Mouse (Mus musculus) neural tube, embryonic 11.5 days (tissue): ENCODE measurements at regions not wholly inside any gene's neighbourhood (a gene's known extent, or its start where the extent isn't known, plus 50 kb on each side); places are given as distances from the start of the nearest gene placed in this dataset.

ENCODE experiments used
- ATAC-seq: fragments of 200-750 bp; cut with Nextera tagmentation; 2 replicates; pipeline ENCODE4 v1.8.0; 2017; ENCODE audit warnings: moderate number of reproducible peaks, mild to moderate bottlenecking, moderate TSS enrichment, moderate library complexity; ENCODE audit not compliant: insufficient read depth, low FRiP score, low TSS enrichment
- DNase-seq: peaks from one replicate; pipeline ENCODE4 v3.0.0-alpha.2; 2015; ENCODE audit warnings: low spot score
- H3K27ac ChIP-seq: fragments of 300-500 bp; sonication (generic); 2 replicates; pipeline ENCODE4 v1.5.1; 2014; ENCODE audit warnings: low read depth, mild to moderate bottlenecking, low read length
- H3K27me3 ChIP-seq: fragments of 300-500 bp; sonication (generic); 2 replicates; pipeline ENCODE4 v1.6.1; 2014; ENCODE audit warnings: mild to moderate bottlenecking, low read length, mixed read lengths; ENCODE audit not compliant: control insufficient read depth, insufficient read depth
- H3K36me3 ChIP-seq: fragments of 300-500 bp; sonication (generic); 2 replicates; pipeline ENCODE4 v1.6.1; 2014; ENCODE audit warnings: mild to moderate bottlenecking, low read length, moderate library complexity, mixed read lengths; ENCODE audit not compliant: control insufficient read depth, insufficient read depth
- H3K4me1 ChIP-seq: fragments of 300-500 bp; sonication (generic); 2 replicates; pipeline ENCODE4 v1.6.1; 2014; ENCODE audit warnings: low read length, mixed read lengths; ENCODE audit not compliant: control insufficient read depth, insufficient read depth
- H3K4me2 ChIP-seq: fragments of 300-500 bp; sonication (generic); 2 replicates; pipeline ENCODE4 v1.6.1; 2014; ENCODE audit warnings: low read depth, mild to moderate bottlenecking, moderate library complexity
- H3K4me3 ChIP-seq: fragments of 300-500 bp; sonication (generic); 2 replicates; pipeline ENCODE4 v1.5.1; 2014; ENCODE audit warnings: low read depth, low read length
- H3K9ac ChIP-seq: fragments of 300-500 bp; sonication (generic); 2 replicates; pipeline ENCODE4 v1.6.1; 2014; ENCODE audit warnings: mild to moderate bottlenecking, low read length
- H3K9me3 ChIP-seq: fragments of 300-500 bp; sonication (generic); 2 replicates; pipeline ENCODE4 v1.6.1; 2016; ENCODE audit warnings: low read length; ENCODE audit not compliant: control insufficient read depth
- WGBS: fragments of 180-500 bp; shearing (Covaris S2); extraction: QIAGEN DNeasy Blood & Tissue Kit; methylation state at CpG from one replicate; pipeline ENCODE4 v1.1.7; 2014; 5-methylcytosine and 5-hydroxymethylcytosine counted together

GRCm38 (mm10) chr15:61189981-61190380 lies 267.2 kb upstream of the A1bg start:
- Histone ChIP-seq H3K9ac (no peak overlapping the region), H3K4me3 (no peak overlapping the region), H3K9me3 (no peaks in the 10 kb centered on the region), H3K4me2 (no peak overlapping the region), H3K4me1 (no peaks in the 10 kb centered on the region), H3K36me3 (no peaks in the 10 kb centered on the region), H3K27ac (no peak overlapping the region), H3K27me3 (no peaks in the 10 kb centered on the region)
- ATAC-seq (no peak), DNase-seq (no peak)
- WGBS: 88% methylated on average over 1 of the region's 1 CpGs

GRCm38 (mm10) chr15:61189481-61189880 lies 266.7 kb upstream of the A1bg start:
- no peaks in the 10 kb centered on the region for H3K36me3 ChIP-seq
- H3K9ac ChIP-seq: no peak overlapping the region
- 65% methylated on average over 8 of the region's 8 CpGs for WGBS
- ATAC-seq (no peak), DNase-seq (peak; percentile 10)
- H3K27ac ChIP-seq: no peak overlapping the region
- no peaks in the 10 kb centered on the region for H3K9me3 ChIP-seq
- H3K4me3 ChIP-seq: no peak overlapping the region
- no peaks in the 10 kb centered on the region for H3K4me1 ChIP-seq
- no peak overlapping the region for H3K4me2 ChIP-seq
- H3K27me3 ChIP-seq: no peaks in the 10 kb centered on the region

GRCm38 (mm10) chr15:61184597-61184963 lies 261.8 kb upstream of the A1bg start:
- ATAC-seq: no peak
- Histone ChIP-seq H3K4me2 (no peak overlapping the region), H3K4me1 (no peaks in the 10 kb centered on the region), H3K9ac (no peak overlapping the region), H3K36me3 (no peaks in the 10 kb centered on the region), H3K27me3 (no peaks in the 10 kb centered on the region), H3K4me3 (no peak overlapping the region), H3K27ac (no peak overlapping the region), H3K9me3 (no peaks in the 10 kb centered on the region)
- WGBS: 11% methylated on average over 2 of the region's 2 CpGs
- no peak for DNase-seq

- H3K36me3 ChIP-seq: no peaks in the 10 kb centered on the region
- no peaks in the 10 kb centered on the region for H3K9me3 ChIP-seq
- H3K4me1 ChIP-seq: no peaks in the 10 kb centered on the region
- WGBS: 16% methylated on average over 11 of the region's 11 CpGs
- no peaks in the 10 kb centered on the region for H3K27me3 ChIP-seq
- DNase-seq: peak; percentile 31
- H3K4me2 ChIP-seq: no peak overlapping the region
- no peak overlapping the region for H3K9ac ChIP-seq
- 0 out of 2 replicates have a peak, but pooled peaks have one; percentile 60 for ATAC-seq
- no peak overlapping the region for H3K27ac ChIP-seq
- no peak overlapping the region for H3K4me3 ChIP-seq
Observed at GRCm38 (mm10) chr15:61183751-61184596, 261.2 kb upstream of the A1bg start.

- ATAC-seq: no peak
- H3K4me3 ChIP-seq: no peak overlapping the region
- no peaks in the 10 kb centered on the region for H3K9me3 ChIP-seq
- no peaks in the 10 kb centered on the region for H3K4me1 ChIP-seq
- H3K9ac ChIP-seq: no peak overlapping the region
- H3K36me3 ChIP-seq: no peaks in the 10 kb centered on the region
- 29% methylated on average over 5 of the region's 5 CpGs for WGBS
- no peak for DNase-seq
- no peak overlapping the region for H3K27ac ChIP-seq
- H3K27me3 ChIP-seq: no peaks in the 10 kb centered on the region
- no peak overlapping the region for H3K4me2 ChIP-seq
Observed at GRCm38 (mm10) chr15:61183291-61183690, 260.5 kb upstream of the A1bg start.

GRCm38 (mm10) chr15:61168842-61169416 lies 246.1 kb upstream of the A1bg start:
- H3K9ac ChIP-seq: no peak overlapping the region
- H3K27me3 ChIP-seq: no peaks in the 10 kb centered on the region
- H3K27ac ChIP-seq: no peak overlapping the region
- no peaks in the 10 kb centered on the region for H3K4me1 ChIP-seq
- WGBS: 89% methylated on average over 1 of the region's 1 CpGs
- no peak overlapping the region for H3K4me3 ChIP-seq
- H3K9me3 ChIP-seq: no peaks in the 10 kb centered on the region
- no peak overlapping the region for H3K4me2 ChIP-seq
- no peak for DNase-seq
- no peaks in the 10 kb centered on the region for H3K36me3 ChIP-seq
- ATAC-seq: no peak

- Histone ChIP-seq H3K27ac (no peak overlapping the region), H3K27me3 (no peaks in the 10 kb centered on the region), H3K4me2 (no peak overlapping the region), H3K36me3 (no peaks in the 10 kb centered on the region), H3K9me3 (no peaks in the 10 kb centered on the region), H3K4me1 (no peaks in the 10 kb centered on the region), H3K4me3 (no peak overlapping the region), H3K9ac (no peak overlapping the region)
- DNase-seq (no peak), ATAC-seq (no peak)
- WGBS: 54% methylated on average over 5 of the region's 5 CpGs
Observed at GRCm38 (mm10) chr15:61165050-61165449, 242.2 kb upstream of the A1bg start.

- Histone ChIP-seq H3K9me3 (no peaks in the 10 kb centered on the region), H3K27ac (no peak overlapping the region), H3K9ac (no peak overlapping the region), H3K4me3 (no peak overlapping the region), H3K4me2 (no peak overlapping the region), H3K4me1 (no peaks in the 10 kb centered on the region), H3K36me3 (no peaks in the 10 kb centered on the region), H3K27me3 (no peaks in the 10 kb centered on the region)
- DNase-seq (no peak), ATAC-seq (no peak)
- 67% methylated on average over 5 of the region's 5 CpGs for WGBS
Observed at GRCm38 (mm10) chr15:61161397-61161796, 238.6 kb upstream of the A1bg start.

- Histone ChIP-seq H3K4me3 (no peak overlapping the region), H3K9me3 (no peaks in the 10 kb centered on the region), H3K4me2 (no peak overlapping the region), H3K27me3 (no peaks in the 10 kb centered on the region), H3K9ac (no peak overlapping the region), H3K27ac (no peak overlapping the region), H3K4me1 (no peaks in the 10 kb centered on the region), H3K36me3 (no peaks in the 10 kb centered on the region)
- 90% methylated on average over 1 of the region's 1 CpGs for WGBS
- ATAC-seq: no peak
- no peak for DNase-seq
Observed at GRCm38 (mm10) chr15:61160666-61161065, 237.9 kb upstream of the A1bg start.
